Mouse (Mus musculus) embryo, embryonic 11.5 days (tissue): ENCODE results near the gene Cln5.

Experiments
- DNase-seq: peaks from one replicate; pipeline ENCODE4 v3.0.0-alpha.2; 2012; ENCODE audit warnings: low read depth, low spot score

The Cln5 gene

DNA sequence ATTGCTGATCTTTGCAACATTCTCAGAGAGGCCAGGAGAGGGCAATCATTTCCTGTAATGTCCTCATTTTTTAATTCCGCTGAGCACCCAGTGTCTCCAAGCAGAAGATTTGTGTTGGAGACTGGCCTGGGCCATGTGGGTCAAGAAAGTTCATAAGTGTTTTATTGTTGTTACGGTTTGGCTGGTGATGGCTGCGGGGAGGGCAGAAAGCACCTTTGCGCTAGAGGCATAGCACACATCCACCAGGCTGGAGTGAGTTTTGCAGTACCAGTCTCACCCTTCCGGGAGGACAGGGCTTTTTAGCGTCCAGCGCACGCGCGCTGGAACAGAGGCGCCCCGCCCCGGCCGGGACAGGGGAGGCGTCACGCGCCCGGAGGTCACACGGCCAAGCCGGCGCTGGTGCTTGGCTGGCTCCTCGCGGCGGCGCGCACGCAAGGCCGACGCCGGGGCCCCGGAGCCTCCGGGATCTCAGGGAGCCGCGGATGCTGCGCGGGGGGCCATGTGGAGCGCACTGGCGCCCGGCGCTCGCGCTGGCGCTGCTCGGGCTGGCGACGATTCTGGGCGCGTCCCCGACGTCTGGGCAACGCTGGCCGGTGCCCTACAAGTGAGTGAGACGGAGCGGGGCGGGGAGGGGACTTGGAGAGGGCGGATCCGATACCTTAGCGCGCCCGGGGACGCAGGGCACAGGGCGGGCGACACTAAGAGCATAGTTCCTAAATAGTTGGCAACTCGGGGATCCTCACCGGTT is at the start of gene Cln5:
TSS of gene Cln5 (plus strand) at position 353 of the 748 bp plus-strand sequence.
- peak; percentile 92 for DNase-seq

DNA sequence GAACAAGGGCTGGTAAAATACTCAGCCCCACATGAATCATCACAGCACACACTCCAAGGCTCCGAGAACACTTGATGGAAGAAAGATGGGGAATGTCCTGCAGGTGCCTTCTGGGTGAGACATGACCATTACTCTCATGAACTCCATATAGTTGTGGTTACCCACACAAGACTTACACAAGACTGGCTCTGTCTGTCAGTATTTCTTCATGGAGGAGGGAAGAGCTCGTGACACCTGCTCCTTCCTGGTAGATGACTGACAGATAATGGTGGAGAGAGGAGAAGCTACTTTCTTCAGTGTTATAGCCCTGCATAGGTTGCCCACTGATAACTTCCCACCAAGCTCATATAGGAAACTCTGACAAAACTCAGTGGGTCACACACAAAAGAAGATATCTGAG is 40.8 kb upstream of the Cln5 start:
- DNase-seq: no peak

GRCm38 (mm10) chr14:103033271-103033823 is 36.7 kb upstream of the Cln5 start:
- no peak for DNase-seq

DNA sequence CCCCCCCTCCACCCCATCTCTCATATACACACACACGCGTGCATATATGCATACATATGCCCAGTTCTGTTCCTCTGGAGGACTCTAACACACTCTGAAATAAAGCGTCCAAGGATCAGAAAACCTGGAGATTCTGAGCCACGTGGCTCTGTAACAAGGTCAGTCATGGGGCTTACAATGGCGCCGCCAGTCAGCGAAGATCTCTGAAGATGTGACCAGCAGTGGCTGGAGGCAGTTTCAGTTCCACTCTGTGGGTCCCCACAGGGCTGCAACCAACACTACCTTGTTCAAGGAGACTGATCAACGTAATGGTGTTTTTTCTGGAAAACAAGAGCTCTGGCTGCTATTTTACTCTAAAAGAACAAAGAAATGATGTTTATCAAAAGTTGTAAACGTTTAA is 35.9 kb upstream of the Cln5 start:
- DNase-seq: no peak

DNA sequence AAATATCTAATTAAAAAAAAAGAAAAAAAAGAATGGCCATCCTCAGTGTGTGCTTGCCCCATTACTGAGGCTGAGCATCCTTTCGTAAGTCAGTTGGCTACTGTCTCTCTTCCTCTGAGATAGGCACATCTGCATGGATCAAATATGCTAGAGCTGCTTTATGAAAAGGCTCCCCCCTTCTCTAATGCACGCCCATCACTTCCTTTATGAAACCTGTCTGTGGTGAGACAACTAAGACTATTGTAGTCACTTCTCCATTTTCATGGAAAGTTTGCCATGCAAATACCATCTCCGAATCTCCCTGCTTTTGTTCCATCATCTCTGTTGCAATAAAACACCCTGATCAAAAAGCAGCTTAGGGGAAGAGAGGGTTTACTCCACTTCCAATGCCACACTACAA is 33.0 kb upstream of the Cln5 start:
- no peak for DNase-seq

- no peak for DNase-seq
Measured at GRCm38 (mm10) chr14:103046677-103047076, 23.3 kb upstream of the Cln5 start, which contains the start of gene Acod1. Gene Acod1 (plus strand): TSS chr14:103046977.

GRCm38 (mm10) chr14:103048292-103049086 is 21.5 kb upstream of the Cln5 start:
- DNase-seq: no peak

GRCm38 (mm10) chr14:103051159-103051769 is 18.8 kb upstream of the Cln5 start:
- DNase-seq: peak; percentile 49

GRCm38 (mm10) chr14:103054731-103055130 is 15.3 kb upstream of the Cln5 start:
- no peak for DNase-seq

DNA sequence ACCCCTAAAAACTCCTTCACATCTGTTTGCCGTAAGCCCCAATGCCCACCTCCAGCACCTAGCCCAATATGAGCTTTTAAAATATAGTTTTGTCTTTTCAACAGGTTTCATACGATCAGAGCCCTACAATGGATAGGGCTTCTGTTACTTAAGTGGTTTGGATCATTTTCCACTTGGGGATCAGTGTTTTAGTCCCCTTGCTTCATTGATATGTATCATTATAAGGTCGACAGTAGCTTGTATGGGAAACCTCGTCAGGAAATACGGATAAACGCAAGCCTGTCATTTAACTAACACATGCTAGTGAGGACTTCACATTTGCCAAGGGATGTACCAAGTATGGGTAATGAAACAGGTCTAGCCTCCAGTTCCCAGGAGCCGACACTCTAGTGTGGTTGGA is 13.4 kb upstream of the Cln5 start:
- no peak for DNase-seq

DNA sequence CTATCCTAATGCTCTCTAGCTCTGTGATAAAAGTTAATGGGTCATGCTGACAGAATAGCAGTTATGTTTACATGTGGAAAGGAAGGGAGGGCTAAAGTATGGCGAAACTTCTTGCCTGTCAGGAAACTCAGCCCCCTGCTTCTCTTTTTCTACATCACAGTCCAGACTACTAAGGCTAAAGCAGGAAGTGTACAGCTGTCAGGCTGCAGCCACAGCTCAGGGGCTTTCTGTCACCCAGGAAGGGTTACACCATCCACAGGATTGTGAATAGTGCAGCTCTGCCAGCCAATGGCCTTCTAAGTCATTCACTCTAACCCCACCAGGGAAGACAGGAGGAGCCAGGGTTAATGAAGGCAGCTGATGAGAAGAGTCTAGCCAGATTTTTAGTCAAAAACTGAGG is 11.0 kb upstream of the Cln5 start:
- no peak for DNase-seq

DNA sequence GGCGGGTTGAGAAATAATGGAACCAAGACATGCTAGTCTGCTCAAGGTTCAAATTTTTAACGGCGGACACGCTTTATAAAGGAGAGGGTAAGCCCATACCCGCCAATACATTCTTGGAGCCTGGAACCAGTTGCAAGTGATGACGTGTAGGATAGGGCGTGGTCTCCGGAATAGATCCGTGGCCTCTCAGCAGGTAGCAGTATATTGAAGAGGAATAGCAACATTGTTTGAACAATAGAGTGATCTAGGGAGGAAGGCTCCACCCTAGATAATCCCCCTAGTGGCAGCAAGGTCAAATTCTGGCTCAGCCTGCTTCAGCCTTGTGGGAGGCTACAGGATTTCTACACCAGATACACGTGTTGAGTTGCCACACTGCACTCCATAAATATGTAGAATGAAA is 10.5 kb upstream of the Cln5 start:
- no peak for DNase-seq

GRCm38 (mm10) chr14:103065294-103066167 is 4.5 kb upstream of the Cln5 start:
- peak; percentile 46 for DNase-seq

DNA sequence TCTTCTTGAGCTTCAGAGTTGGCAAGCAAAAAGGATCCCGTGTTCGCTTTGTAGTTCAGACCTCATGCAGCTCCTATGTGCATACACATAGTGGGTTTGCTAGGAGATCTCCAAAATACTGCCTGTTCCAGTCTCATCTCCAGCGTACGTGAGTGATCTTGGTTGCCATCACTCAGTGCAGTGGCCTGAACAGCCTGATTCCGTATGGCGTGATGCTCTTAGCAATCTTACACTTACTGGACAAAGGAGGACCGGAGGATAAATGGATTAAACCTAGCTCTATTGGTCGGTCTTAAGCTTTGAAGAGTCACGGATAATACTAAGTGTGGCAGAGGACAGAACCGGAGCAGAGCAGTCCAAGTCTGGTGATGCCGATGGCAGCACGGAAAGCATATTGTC is 552 bp upstream of the Cln5 start:
- no peak for DNase-seq

DNA sequence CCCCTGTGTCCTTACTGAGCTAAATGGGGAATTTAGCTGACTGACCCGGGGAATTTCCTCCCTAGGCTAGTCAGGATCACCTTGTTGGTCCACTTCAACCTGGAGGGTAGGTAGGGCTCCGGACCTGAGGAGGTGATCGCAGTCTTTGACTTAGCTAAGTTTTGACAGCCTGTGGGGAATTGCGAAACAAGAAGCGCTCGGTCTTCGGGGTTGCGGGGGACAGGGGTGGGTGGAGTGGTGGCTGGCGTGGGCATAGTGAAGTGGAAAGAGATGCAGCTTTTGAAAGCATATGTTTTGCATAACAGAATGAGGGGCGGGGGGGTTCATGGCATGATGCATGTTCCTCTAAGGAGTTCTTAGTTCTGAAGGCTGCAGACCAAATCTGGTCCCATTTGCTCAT is 774 bp downstream of the Cln5 start:
- DNase-seq: no peak

DNA sequence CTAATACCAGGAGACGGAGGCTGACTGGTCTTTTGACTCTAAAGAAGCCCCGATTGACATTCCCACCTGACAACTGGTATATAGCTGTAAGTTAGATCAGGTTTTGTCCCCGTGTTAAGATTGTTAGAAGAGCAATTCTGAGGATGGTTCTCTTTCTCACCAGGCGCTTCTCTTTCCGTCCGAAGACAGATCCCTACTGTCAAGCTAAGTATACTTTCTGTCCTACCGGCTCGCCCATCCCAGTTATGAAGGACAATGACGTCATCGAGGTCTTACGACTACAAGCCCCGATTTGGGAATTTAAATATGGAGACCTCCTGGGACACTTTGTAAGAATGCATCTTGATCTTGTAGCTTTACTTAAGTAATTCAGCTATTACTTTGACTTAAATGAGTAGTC is 1.5 kb downstream of the Cln5 start:
- no peak for DNase-seq

DNA sequence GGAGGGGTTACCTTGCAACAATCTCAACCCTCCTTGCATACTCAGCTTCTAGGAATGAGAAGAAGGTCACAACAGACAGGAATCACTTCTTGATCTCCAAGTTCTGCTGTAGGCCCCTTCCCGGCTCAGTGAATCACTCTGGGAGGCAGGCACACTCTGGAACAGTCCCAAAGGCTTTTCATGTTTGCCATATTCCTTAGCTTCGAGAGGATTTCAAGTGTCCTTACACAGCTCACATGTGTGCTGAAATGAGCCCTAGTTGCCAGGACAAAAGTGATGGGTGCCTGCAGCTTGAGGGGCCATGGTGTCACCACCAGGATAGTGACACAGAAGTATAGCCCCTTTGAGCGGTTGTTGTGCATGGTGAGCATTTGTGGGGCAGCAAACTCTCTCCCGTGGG is 2.7 kb downstream of the Cln5 start:
- DNase-seq: no peak

- no peak for DNase-seq
Measured at GRCm38 (mm10) chr14:103073825-103074224, 3.8 kb downstream of the Cln5 start.

DNA sequence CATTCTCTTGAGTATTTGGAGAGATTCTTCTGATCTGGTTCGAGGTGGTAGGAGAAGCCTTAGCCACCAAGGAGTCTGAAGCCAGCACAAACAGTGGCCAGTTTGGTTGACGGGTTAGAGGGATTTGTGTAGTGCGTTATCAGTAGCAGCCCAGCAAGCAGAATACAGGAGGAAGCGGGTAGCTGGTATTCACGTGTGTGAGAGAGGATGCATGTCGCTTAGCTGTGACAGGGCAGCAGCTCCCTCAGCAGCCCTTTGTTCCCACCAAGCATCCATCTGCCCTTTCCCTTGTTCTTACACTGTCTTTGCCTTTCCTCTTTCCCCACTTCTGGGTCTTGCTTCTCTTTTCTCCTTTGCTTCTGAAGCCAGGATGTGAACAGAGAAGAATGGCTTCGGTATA is 5.2 kb downstream of the Cln5 start:
- no peak for DNase-seq

- no peak for DNase-seq
Measured at GRCm38 (mm10) chr14:103077272-103078005, 7.4 kb downstream of the Cln5 start.
